Mouse (Mus musculus): ENCODE measurements around the gene Magi1. TPM values are rescaled to one million over a fixed set of nuclear protein-coding genes. Genes with fewer than 3 reads are reported as not detected.

The Magi1 gene
- polyA plus RNA-seq, 1 experiment = 2.1 TPM

DNA sequence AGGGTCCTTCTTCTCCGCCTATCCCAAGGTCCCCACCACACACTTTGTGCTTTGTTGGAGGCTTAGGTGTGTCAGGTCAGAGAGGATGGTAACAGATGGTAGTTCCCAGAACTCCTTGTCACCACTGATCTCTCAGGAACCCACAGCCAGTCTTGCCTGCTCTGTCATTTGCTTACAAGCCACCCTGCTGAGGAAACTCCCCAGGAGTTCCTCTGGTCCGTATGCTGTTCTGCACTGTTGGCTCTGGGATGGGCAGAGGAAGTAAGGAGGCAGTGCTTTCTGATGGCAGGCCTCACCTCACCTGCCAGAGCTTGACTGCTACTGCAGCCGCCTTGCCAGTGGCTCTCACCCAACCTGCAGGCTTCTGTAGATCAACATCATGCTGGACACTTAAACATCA is 147.0 kb downstream of the Magi1 start:
- Histone ChIP-seq H3K27ac (ENCODE audit: control insufficient read depth, insufficient read depth, low read length) (no peak overlapping the region), H3K27me3 (ENCODE audit: control insufficient read depth, insufficient read depth, low read length) (no peaks in the 10 kb centered on the region), H3K4me1 (replicated peaks; ENCODE audit: control insufficient read depth, insufficient read depth, low read length) (no peaks in the 10 kb centered on the region), H3K4me3 (ENCODE audit: control insufficient read depth, insufficient read depth, low read length) (no peak overlapping the region), H3K36me3 (ENCODE audit: control insufficient read depth, insufficient read depth, low read length) (no peaks in the 10 kb centered on the region)
- DNase-seq = no peak
- TF ChIP-seq CTCF (IDR thresholded peaks at IDR 0.05; ENCODE audit: borderline replicate concordance, control insufficient read depth, extremely low read depth, insufficient read depth, low read length, poor library complexity) = no peak
- no peak for TF ChIP-seq POLR2A (IDR thresholded peaks at IDR 0.05; ENCODE audit: control insufficient read depth, extremely low read depth, insufficient read depth, low read length, poor library complexity)
- WGBS = 86% methylated on average over 3 of the region's 3 CpGs

DNA sequence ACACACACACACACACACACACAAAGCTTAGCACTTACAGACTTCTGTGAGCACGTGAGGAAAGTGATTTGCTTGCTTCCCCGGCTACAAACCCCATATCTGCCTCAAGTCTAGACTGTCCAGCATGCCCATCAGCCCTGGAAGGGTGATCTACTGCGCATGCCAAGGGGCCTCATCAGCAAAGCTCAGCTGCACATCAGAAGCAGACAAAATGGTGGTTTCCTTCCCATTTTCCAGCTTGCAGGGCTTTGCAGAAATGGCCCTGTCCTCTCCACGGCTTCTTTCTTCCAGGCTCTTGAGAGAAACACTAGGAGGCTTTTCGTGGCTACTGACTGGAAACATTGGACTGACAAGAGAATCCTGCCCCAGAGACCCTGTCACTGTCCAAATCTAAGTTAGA is 149.6 kb downstream of the Magi1 start:
- Histone ChIP-seq H3K27me3 (ENCODE audit: control insufficient read depth, insufficient read depth, low read length) (no peaks in the 10 kb centered on the region), H3K4me1 (replicated peaks; ENCODE audit: control insufficient read depth, insufficient read depth, low read length) (no peaks in the 10 kb centered on the region), H3K4me3 (ENCODE audit: control insufficient read depth, insufficient read depth, low read length) (no peak overlapping the region), H3K36me3 (ENCODE audit: control insufficient read depth, insufficient read depth, low read length) (no peaks in the 10 kb centered on the region), H3K27ac (ENCODE audit: control insufficient read depth, insufficient read depth, low read length) (no peak overlapping the region)
- 78% methylated on average over 5 of the region's 5 CpGs for WGBS
- no peak for TF ChIP-seq POLR2A (IDR thresholded peaks at IDR 0.05; ENCODE audit: control insufficient read depth, extremely low read depth, insufficient read depth, low read length, poor library complexity)
- no peak for TF ChIP-seq CTCF (IDR thresholded peaks at IDR 0.05; ENCODE audit: borderline replicate concordance, control insufficient read depth, extremely low read depth, insufficient read depth, low read length, poor library complexity)
- DNase-seq = no peak

DNA sequence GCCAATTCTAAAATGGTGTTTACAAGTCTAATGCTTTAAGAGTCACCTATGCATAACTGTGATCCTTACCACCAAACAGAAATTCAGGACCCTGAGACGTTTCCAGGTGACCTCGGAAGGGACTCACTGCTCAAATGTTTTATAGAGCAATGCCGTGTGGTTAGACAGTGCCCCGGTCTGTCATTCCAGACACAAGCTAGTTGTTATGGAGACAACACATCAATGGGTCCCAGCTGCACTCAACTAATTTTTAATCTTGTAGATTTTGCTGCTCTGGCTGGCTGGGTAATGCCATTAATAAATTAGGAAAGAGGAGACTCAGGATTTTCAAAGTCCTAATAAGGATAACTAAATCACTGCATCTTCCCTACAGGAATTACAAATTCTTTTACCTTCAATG is 151.7 kb downstream of the Magi1 start:
- Histone ChIP-seq H3K27ac (ENCODE audit: control insufficient read depth, insufficient read depth, low read length) (no peak overlapping the region), H3K4me3 (ENCODE audit: control insufficient read depth, insufficient read depth, low read length) (no peak overlapping the region), H3K4me1 (replicated peaks; ENCODE audit: control insufficient read depth, insufficient read depth, low read length) (no peaks in the 10 kb centered on the region), H3K36me3 (ENCODE audit: control insufficient read depth, insufficient read depth, low read length) (no peaks in the 10 kb centered on the region), H3K27me3 (ENCODE audit: control insufficient read depth, insufficient read depth, low read length) (no peaks in the 10 kb centered on the region)
- TF ChIP-seq CTCF (IDR thresholded peaks at IDR 0.05; ENCODE audit: borderline replicate concordance, control insufficient read depth, extremely low read depth, insufficient read depth, low read length, poor library complexity) = no peak
- no peak for TF ChIP-seq POLR2A (IDR thresholded peaks at IDR 0.05; ENCODE audit: control insufficient read depth, extremely low read depth, insufficient read depth, low read length, poor library complexity)
- no peak for DNase-seq
- 86% methylated on average over 4 of the region's 4 CpGs for WGBS

DNA sequence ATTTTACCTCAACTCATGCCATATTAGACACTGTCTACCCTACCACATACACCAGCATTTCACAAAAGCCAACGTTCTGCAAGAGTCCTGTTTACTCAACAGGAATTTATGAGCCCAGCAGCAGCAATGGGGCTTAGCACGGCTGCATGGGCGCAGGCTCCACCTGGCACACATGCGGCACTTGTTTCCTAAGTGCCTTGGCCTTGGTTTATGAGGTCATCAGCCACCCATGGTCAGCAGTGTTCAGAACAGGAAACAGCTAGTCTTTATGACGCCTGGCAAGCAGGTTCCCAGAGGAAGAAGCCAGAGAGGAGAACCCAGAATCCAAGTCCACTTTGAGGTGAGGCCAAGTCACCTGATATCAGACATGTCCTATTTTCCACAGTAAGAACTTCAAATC is 153.3 kb downstream of the Magi1 start:
- no peak for TF ChIP-seq POLR2A (IDR thresholded peaks at IDR 0.05; ENCODE audit: control insufficient read depth, extremely low read depth, insufficient read depth, low read length, poor library complexity)
- no peak for TF ChIP-seq CTCF (IDR thresholded peaks at IDR 0.05; ENCODE audit: borderline replicate concordance, control insufficient read depth, extremely low read depth, insufficient read depth, low read length, poor library complexity)
- Histone ChIP-seq H3K27me3 (ENCODE audit: control insufficient read depth, insufficient read depth, low read length) (no peaks in the 10 kb centered on the region), H3K27ac (ENCODE audit: control insufficient read depth, insufficient read depth, low read length) (no peak overlapping the region), H3K4me3 (ENCODE audit: control insufficient read depth, insufficient read depth, low read length) (no peak overlapping the region), H3K36me3 (ENCODE audit: control insufficient read depth, insufficient read depth, low read length) (no peaks in the 10 kb centered on the region), H3K4me1 (replicated peaks; ENCODE audit: control insufficient read depth, insufficient read depth, low read length) (no peaks in the 10 kb centered on the region)
- no peak for DNase-seq
- WGBS = 68% methylated on average over 5 of the region's 5 CpGs

DNA sequence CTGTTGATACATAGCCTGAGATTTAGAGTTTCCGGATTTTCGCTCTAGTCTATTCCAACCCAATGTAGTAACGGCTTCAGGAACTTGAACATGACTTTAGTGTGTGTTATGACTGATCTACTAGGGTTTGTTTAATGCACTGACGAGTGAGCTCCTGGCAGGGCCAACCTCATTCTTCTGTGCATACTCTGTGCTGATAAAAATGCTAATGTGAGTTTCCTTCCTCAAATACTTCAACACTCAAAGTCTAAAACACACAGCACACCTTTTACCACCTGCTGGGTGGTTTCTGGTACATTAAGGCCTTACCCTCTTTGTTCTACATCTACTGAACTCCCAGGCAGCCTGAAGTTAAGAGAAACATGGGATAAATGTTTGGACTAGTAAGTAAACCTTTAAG is 157.0 kb downstream of the Magi1 start:
- TF ChIP-seq CTCF (IDR thresholded peaks at IDR 0.05; ENCODE audit: borderline replicate concordance, control insufficient read depth, extremely low read depth, insufficient read depth, low read length, poor library complexity) (no peak), POLR2A (IDR thresholded peaks at IDR 0.05; ENCODE audit: control insufficient read depth, extremely low read depth, insufficient read depth, low read length, poor library complexity) (no peak)
- H3K4me3 ChIP-seq (ENCODE audit: control insufficient read depth, insufficient read depth, low read length) = no peak overlapping the region
- DNase-seq = no peak
- H3K27me3 ChIP-seq (ENCODE audit: control insufficient read depth, insufficient read depth, low read length) = no peaks in the 10 kb centered on the region
- H3K4me1 ChIP-seq (replicated peaks; ENCODE audit: control insufficient read depth, insufficient read depth, low read length) = no peaks in the 10 kb centered on the region
- no peak overlapping the region for H3K27ac ChIP-seq (ENCODE audit: control insufficient read depth, insufficient read depth, low read length)
- 41% methylated on average over 4 of the region's 4 CpGs for WGBS
- H3K36me3 ChIP-seq (ENCODE audit: control insufficient read depth, insufficient read depth, low read length) = no peaks in the 10 kb centered on the region

DNA sequence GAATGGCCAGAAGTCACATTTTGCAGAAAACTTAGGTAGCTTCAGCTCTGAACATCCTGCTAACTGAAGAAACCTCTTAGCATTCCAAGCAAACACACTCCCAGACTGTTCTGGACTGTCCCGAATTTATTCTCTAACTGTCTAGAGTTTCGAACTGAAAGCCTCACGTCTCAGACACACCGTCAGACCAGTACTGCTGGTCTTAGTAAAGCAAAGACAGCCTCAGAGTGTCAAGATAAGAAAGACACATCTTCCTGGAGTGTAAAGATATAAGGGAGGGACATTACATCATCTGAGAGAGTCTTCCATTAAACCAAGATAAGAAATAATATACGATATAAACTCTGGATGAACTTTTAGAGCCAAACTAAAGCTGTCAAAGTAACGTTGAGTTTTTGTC is 158.6 kb downstream of the Magi1 start:
- no peak overlapping the region for H3K4me3 ChIP-seq (ENCODE audit: control insufficient read depth, insufficient read depth, low read length)
- TF ChIP-seq CTCF (IDR thresholded peaks at IDR 0.05; ENCODE audit: borderline replicate concordance, control insufficient read depth, extremely low read depth, insufficient read depth, low read length, poor library complexity) = no peak
- TF ChIP-seq POLR2A (IDR thresholded peaks at IDR 0.05; ENCODE audit: control insufficient read depth, extremely low read depth, insufficient read depth, low read length, poor library complexity) = no peak
- no peaks in the 10 kb centered on the region for H3K36me3 ChIP-seq (ENCODE audit: control insufficient read depth, insufficient read depth, low read length)
- DNase-seq = no peak
- 90% methylated on average over 6 of the region's 6 CpGs for WGBS
- H3K27me3 ChIP-seq (ENCODE audit: control insufficient read depth, insufficient read depth, low read length) = no peaks in the 10 kb centered on the region
- no peaks in the 10 kb centered on the region for H3K4me1 ChIP-seq (replicated peaks; ENCODE audit: control insufficient read depth, insufficient read depth, low read length)
- H3K27ac ChIP-seq (ENCODE audit: control insufficient read depth, insufficient read depth, low read length) = no peak overlapping the region

DNA sequence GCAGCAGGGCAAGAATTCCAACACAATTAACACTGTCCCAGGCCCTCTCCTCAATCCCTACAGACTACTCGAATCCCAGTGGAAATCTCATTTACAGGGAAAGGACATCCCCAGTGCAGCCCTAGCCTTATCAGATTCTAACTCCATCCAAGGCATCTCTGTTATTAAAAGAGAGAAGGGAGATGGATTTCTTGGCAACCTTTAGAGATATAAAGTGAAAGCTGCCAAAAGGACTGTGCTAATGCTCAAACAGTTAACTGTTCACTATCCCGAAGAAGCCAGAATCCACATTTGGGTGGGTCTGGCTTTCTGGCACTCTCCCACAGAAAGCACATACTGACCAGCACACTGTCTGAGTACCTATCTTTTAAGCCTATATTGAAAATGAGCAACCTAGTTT is 159.4 kb downstream of the Magi1 start:
- WGBS = 80% methylated on average over 2 of the region's 2 CpGs
- Histone ChIP-seq H3K27me3 (ENCODE audit: control insufficient read depth, insufficient read depth, low read length) (no peaks in the 10 kb centered on the region), H3K27ac (ENCODE audit: control insufficient read depth, insufficient read depth, low read length) (no peak overlapping the region), H3K4me3 (ENCODE audit: control insufficient read depth, insufficient read depth, low read length) (no peak overlapping the region), H3K36me3 (ENCODE audit: control insufficient read depth, insufficient read depth, low read length) (no peaks in the 10 kb centered on the region), H3K4me1 (replicated peaks; ENCODE audit: control insufficient read depth, insufficient read depth, low read length) (no peaks in the 10 kb centered on the region)
- TF ChIP-seq POLR2A (IDR thresholded peaks at IDR 0.05; ENCODE audit: control insufficient read depth, extremely low read depth, insufficient read depth, low read length, poor library complexity) (no peak), CTCF (IDR thresholded peaks at IDR 0.05; ENCODE audit: borderline replicate concordance, control insufficient read depth, extremely low read depth, insufficient read depth, low read length, poor library complexity) (no peak)
- DNase-seq = no peak

All from thymus, adult 2 months (tissue).